Mouse (Mus musculus) forebrain, embryonic 15.5 days (tissue): Measurements from ENCODE around the gene Emp1. TPM values are rescaled to one million over a fixed set of nuclear protein-coding genes. Genes with fewer than 3 reads are reported as not detected.
A peak's percentile ranks its signal among the peaks of the same experiment; 100 is the strongest.

ENCODE experiments used
- ATAC-seq: fragments of 200-750 bp; cut with Nextera tagmentation; replicated peaks from 2 replicates; pipeline ENCODE4 v1.8.0; 2017; ENCODE audit warnings: mild to moderate bottlenecking, moderate TSS enrichment, moderate library complexity
- H3K27ac ChIP-seq: fragments of 300-500 bp; sonication (generic); replicated peaks from 2 replicates; pipeline ENCODE4 v1.5.1; 2015; ENCODE audit warnings: mild to moderate bottlenecking, inconsistent platforms
- H3K27me3 ChIP-seq: fragments of 300-500 bp; sonication (generic); 2 replicates; pipeline ENCODE4 v1.6.1; 2015; ENCODE audit warnings: inconsistent platforms
- H3K36me3 ChIP-seq: fragments of 300-500 bp; sonication (generic); 2 replicates; pipeline ENCODE4 v1.6.1; 2015; ENCODE audit warnings: mild to moderate bottlenecking, inconsistent platforms
- H3K4me1 ChIP-seq: fragments of 300-500 bp; sonication (generic); 2 replicates; pipeline ENCODE4 v1.6.1; 2015; ENCODE audit warnings: inconsistent platforms
- H3K4me2 ChIP-seq: fragments of 300-500 bp; sonication (generic); replicated peaks from 2 replicates; pipeline ENCODE4 v1.6.1; 2015; ENCODE audit warnings: mild to moderate bottlenecking, inconsistent platforms
- H3K4me3 ChIP-seq: fragments of 300-500 bp; sonication (generic); 2 replicates; pipeline ENCODE4 v1.5.1; 2015; ENCODE audit warnings: mild to moderate bottlenecking, inconsistent platforms
- H3K9ac ChIP-seq: fragments of 300-500 bp; sonication (generic); replicated peaks from 2 replicates; pipeline ENCODE4 v1.6.1; 2015; ENCODE audit warnings: mild to moderate bottlenecking, inconsistent platforms
- H3K9me3 ChIP-seq: fragments of 300-500 bp; sonication (generic); 2 replicates; pipeline ENCODE4 v1.6.1; 2016; ENCODE audit warnings: inconsistent platforms
- WGBS: fragments of 180-500 bp; shearing (Covaris S2); methylation state at CpG from one replicate; pipeline ENCODE4 v1.1.7; 2015; ENCODE audit warnings: mixed read lengths; 5-methylcytosine and 5-hydroxymethylcytosine counted together
- polyA plus RNA-seq: library from polyadenylated mRNA; unstranded; fragments of >200 nt; fragmentation: Nextera tagmentation; extraction: Ambion mirVana; gene quantifications from 2 replicates; pipeline ENCODE4 v1.2.1, GENCODE M21; 2015

The Emp1 gene
- polyA plus RNA-seq, 1 experiment from 2014 or later, result 5.6 TPM

- Histone ChIP-seq H3K9me3 (no peaks in the 10 kb centered on the region), H3K4me1 (no peaks in the 10 kb centered on the region), H3K36me3 (no peaks in the 10 kb centered on the region), H3K4me3 (no peak overlapping the region), H3K27me3 (no peaks in the 10 kb centered on the region), H3K9ac (no peak overlapping the region), H3K4me2 (no peak overlapping the region), H3K27ac (no peak overlapping the region)
- no peak for ATAC-seq
- WGBS, result 84% methylated on average over 8 of the region's 8 CpGs
Measured at GRCm38 (mm10) chr6:135388711-135389110, 26.4 kb downstream of the Emp1 start.

GRCm38 (mm10) chr6:135390398-135390797, 28.1 kb downstream of the Emp1 start:
- no peak for ATAC-seq
- no peak overlapping the region for H3K9ac ChIP-seq
- 68% methylated on average over 3 of the region's 3 CpGs for WGBS

GRCm38 (mm10) chr6:135395375-135395774, 33.0 kb downstream of the Emp1 start:
- no peaks in the 10 kb centered on the region for H3K27me3 ChIP-seq
- no peaks in the 10 kb centered on the region for H3K9me3 ChIP-seq
- no peak overlapping the region for H3K4me3 ChIP-seq
- no peak overlapping the region for H3K4me2 ChIP-seq
- ATAC-seq, result no peak
- no peak overlapping the region for H3K27ac ChIP-seq
- H3K36me3 ChIP-seq, result no peaks in the 10 kb centered on the region
- H3K4me1 ChIP-seq, result no peaks in the 10 kb centered on the region
- H3K9ac ChIP-seq, result no peak overlapping the region
- 86% methylated on average over 8 of the region's 8 CpGs for WGBS

More at GRCm38 (mm10) chr6:135390398-135390797, 28.1 kb downstream of the Emp1 start:
- H3K9me3 ChIP-seq, result no peaks in the 10 kb centered on the region
- H3K4me1 ChIP-seq, result no peaks in the 10 kb centered on the region
- H3K27ac ChIP-seq, result no peak overlapping the region
- H3K4me2 ChIP-seq, result no peak overlapping the region
- no peak overlapping the region for H3K4me3 ChIP-seq
- no peaks in the 10 kb centered on the region for H3K27me3 ChIP-seq
- no peaks in the 10 kb centered on the region for H3K36me3 ChIP-seq

- WGBS, result 76% methylated on average over 4 of the region's 4 CpGs
- no peak overlapping the region for H3K27ac ChIP-seq
Measured at GRCm38 (mm10) chr6:135397089-135397488, 34.7 kb downstream of the Emp1 start.

GRCm38 (mm10) chr6:135397788-135398187, 35.4 kb downstream of the Emp1 start:
- no peak overlapping the region for H3K4me3 ChIP-seq
- no peak overlapping the region for H3K4me2 ChIP-seq
- no peak for ATAC-seq
- H3K9ac ChIP-seq, result no peak overlapping the region
- no peaks in the 10 kb centered on the region for H3K27me3 ChIP-seq
- H3K9me3 ChIP-seq, result no peaks in the 10 kb centered on the region
- H3K4me1 ChIP-seq, result no peaks in the 10 kb centered on the region
- no peaks in the 10 kb centered on the region for H3K36me3 ChIP-seq
- H3K27ac ChIP-seq, result no peak overlapping the region
- 93% methylated on average over 8 of the region's 8 CpGs for WGBS

More at GRCm38 (mm10) chr6:135397089-135397488, 34.7 kb downstream of the Emp1 start:
- no peak for ATAC-seq
- Histone ChIP-seq H3K4me1 (no peaks in the 10 kb centered on the region), H3K4me2 (no peak overlapping the region), H3K9me3 (no peaks in the 10 kb centered on the region), H3K27me3 (no peaks in the 10 kb centered on the region), H3K4me3 (no peak overlapping the region), H3K9ac (no peak overlapping the region), H3K36me3 (no peaks in the 10 kb centered on the region)

- Histone ChIP-seq H3K4me2 (no peak overlapping the region), H3K36me3 (no peaks in the 10 kb centered on the region), H3K27me3 (no peaks in the 10 kb centered on the region), H3K9ac (no peak overlapping the region), H3K4me1 (no peaks in the 10 kb centered on the region), H3K9me3 (no peaks in the 10 kb centered on the region), H3K4me3 (no peak overlapping the region), H3K27ac (no peak overlapping the region)
- 70% methylated on average over 5 of the region's 5 CpGs for WGBS
- ATAC-seq, result no peak
Measured at GRCm38 (mm10) chr6:135398801-135399200, 36.5 kb downstream of the Emp1 start.

- Histone ChIP-seq H3K27me3 (no peaks in the 10 kb centered on the region), H3K4me1 (no peaks in the 10 kb centered on the region), H3K9me3 (no peaks in the 10 kb centered on the region), H3K4me3 (no peak overlapping the region), H3K27ac (no peak overlapping the region), H3K9ac (no peak overlapping the region), H3K36me3 (no peaks in the 10 kb centered on the region), H3K4me2 (no peak overlapping the region)
- ATAC-seq, result no peak; the same call in 1 of the 2 replicates
- WGBS, result 55% methylated on average over 3 of the region's 3 CpGs
Measured at GRCm38 (mm10) chr6:135400306-135400705, 38.0 kb downstream of the Emp1 start.

GRCm38 (mm10) chr6:135405093-135405492, 42.7 kb downstream of the Emp1 start:
- no peak overlapping the region for H3K9ac ChIP-seq
- 0 out of 2 replicates have a peak, but pooled peaks cover 4% of the 10 kb centered on the region for H3K4me1 ChIP-seq
- H3K36me3 ChIP-seq, result no peaks in the 10 kb centered on the region
- 83% methylated on average over 11 of the region's 11 CpGs for WGBS
- H3K9me3 ChIP-seq, result no peaks in the 10 kb centered on the region
- no peak overlapping the region for H3K4me2 ChIP-seq
- H3K27ac ChIP-seq, result no peak overlapping the region
- no peak for ATAC-seq
- H3K27me3 ChIP-seq, result no peaks in the 10 kb centered on the region
- no peak overlapping the region for H3K4me3 ChIP-seq

GRCm38 (mm10) chr6:135407323-135407722, 45.0 kb downstream of the Emp1 start:
- Histone ChIP-seq H3K9me3 (no peaks in the 10 kb centered on the region), H3K27me3 (no peaks in the 10 kb centered on the region), H3K4me2 (no peak overlapping the region), H3K27ac (no peak overlapping the region), H3K36me3 (no peaks in the 10 kb centered on the region), H3K4me3 (no peak overlapping the region), H3K4me1 (0 out of 2 replicates have a peak, but pooled peaks cover 4% of the 10 kb centered on the region), H3K9ac (no peak overlapping the region)
- 74% methylated on average over 4 of the region's 4 CpGs for WGBS
- ATAC-seq, result no peak

GRCm38 (mm10) chr6:135411712-135412319, 49.5 kb downstream of the Emp1 start:
- H3K27me3 ChIP-seq, result no peaks in the 10 kb centered on the region
- no peak overlapping the region for H3K4me2 ChIP-seq
- WGBS, result 86% methylated on average over 10 of the region's 10 CpGs
- no peak overlapping the region for H3K4me3 ChIP-seq
- no peak overlapping the region for H3K27ac ChIP-seq
- no peaks in the 10 kb centered on the region for H3K36me3 ChIP-seq
- H3K9ac ChIP-seq, result no peak overlapping the region
- no peak for ATAC-seq
- H3K9me3 ChIP-seq, result no peaks in the 10 kb centered on the region
- 0 out of 2 replicates have a peak, but pooled peaks cover 4% of the 10 kb centered on the region for H3K4me1 ChIP-seq

- H3K4me3 ChIP-seq, result no peak overlapping the region
- H3K9ac ChIP-seq, result no peak overlapping the region
- H3K36me3 ChIP-seq, result no peaks in the 10 kb centered on the region
- ATAC-seq, result no peak
- H3K9me3 ChIP-seq, result no peaks in the 10 kb centered on the region
- no peaks in the 10 kb centered on the region for H3K27me3 ChIP-seq
- H3K4me2 ChIP-seq, result no peak overlapping the region
- 91% methylated on average over 6 of the region's 6 CpGs for WGBS
- H3K27ac ChIP-seq, result no peak overlapping the region
- H3K4me1 ChIP-seq, result 0 out of 2 replicates have a peak, but pooled peaks cover 4% of the 10 kb centered on the region
Measured at GRCm38 (mm10) chr6:135412649-135413048, 50.3 kb downstream of the Emp1 start.

GRCm38 (mm10) chr6:135417459-135417858, 55.1 kb downstream of the Emp1 start:
- WGBS, result 32% methylated on average over 5 of the region's 5 CpGs
- ATAC-seq, result peak; percentile 38; the same call in 1 of the 2 replicates

More at GRCm38 (mm10) chr6:135417459-135417858, 55.1 kb downstream of the Emp1 start:
- H3K4me1 ChIP-seq, result no peaks in the 10 kb centered on the region
- no peak overlapping the region for H3K4me2 ChIP-seq
- no peak overlapping the region for H3K4me3 ChIP-seq
- H3K36me3 ChIP-seq, result no peaks in the 10 kb centered on the region
- H3K27ac ChIP-seq, result no peak overlapping the region
- no peaks in the 10 kb centered on the region for H3K9me3 ChIP-seq
- no peak overlapping the region for H3K9ac ChIP-seq
- H3K27me3 ChIP-seq, result no peaks in the 10 kb centered on the region
